Mouse (Mus musculus) stomach, postnatal 0 days (tissue): ENCODE measurements around the gene Tmem190. TPM values are rescaled to one million over a fixed set of nuclear protein-coding genes. Genes with fewer than 3 reads are reported as not detected.

Experiments used
- ATAC-seq: fragments of 200-750 bp; cut with Nextera tagmentation; 2 replicates; pipeline ENCODE4 v1.8.0; 2017; ENCODE audit not compliant: low FRiP score, low TSS enrichment
- DNase-seq: peaks from one replicate; pipeline ENCODE4 v3.0.0-alpha.2; 2016; ENCODE audit warnings: low spot score
- H3K27ac ChIP-seq: fragments of 300-500 bp; sonication (generic); replicated peaks from 2 replicates; pipeline ENCODE4 v1.5.1; 2014; ENCODE audit warnings: mild to moderate bottlenecking, control low read depth
- H3K27me3 ChIP-seq: fragments of 300-500 bp; sonication (generic); 2 replicates; pipeline ENCODE4 v1.6.1; 2014; ENCODE audit warnings: low read length; ENCODE audit not compliant: control insufficient read depth, insufficient read depth
- H3K36me3 ChIP-seq: fragments of 300-500 bp; sonication (generic); 2 replicates; pipeline ENCODE4 v1.6.1; 2014; ENCODE audit warnings: low read length, mixed read lengths; ENCODE audit not compliant: control insufficient read depth, insufficient read depth
- H3K4me1 ChIP-seq: fragments of 300-500 bp; sonication (generic); replicated peaks from 2 replicates; pipeline ENCODE4 v1.6.1; 2014; ENCODE audit warnings: antibody characterized with exemption; ENCODE audit not compliant: control insufficient read depth, insufficient read depth
- H3K4me2 ChIP-seq: fragments of 300-500 bp; sonication (generic); replicated peaks from 2 replicates; pipeline ENCODE4 v1.6.1; 2014; ENCODE audit warnings: low read depth, mild to moderate bottlenecking, control low read depth, moderate library complexity
- H3K4me3 ChIP-seq: fragments of 300-500 bp; sonication (generic); 2 replicates; pipeline ENCODE4 v1.5.1; 2014; ENCODE audit warnings: low read depth, low read length, control low read depth
- H3K9ac ChIP-seq: fragments of 300-500 bp; sonication (generic); 2 replicates; pipeline ENCODE4 v1.6.1; 2014; ENCODE audit warnings: mild to moderate bottlenecking, low read length, control low read depth, mixed read lengths
- H3K9me3 ChIP-seq: fragments of 300-500 bp; sonication (generic); 2 replicates; pipeline ENCODE4 v1.6.1; 2016; ENCODE audit warnings: low read length; ENCODE audit not compliant: control insufficient read depth
- CTCF ChIP-seq: IDR thresholded peaks from 2 replicates; pipeline ENCODE4 v1.5.1; 2016; ENCODE audit warnings: antibody characterized with exemption, low read depth, mild to moderate bottlenecking, moderate library complexity
- EP300 ChIP-seq: optimal IDR thresholded peaks from 2 replicates; pipeline ENCODE3; 2016; ENCODE audit warnings: antibody characterized with exemption
- WGBS: fragments of 180-500 bp; shearing (Covaris S2); extraction: QIAGEN DNeasy Blood & Tissue Kit; methylation state at CpG from one replicate; pipeline ENCODE4 v1.1.7; 2014; 5-methylcytosine and 5-hydroxymethylcytosine counted together
- polyA plus RNA-seq: library from polyadenylated mRNA; unstranded; fragments of >200 nt; fragmentation: Nextera tagmentation; extraction: Ambion mirVana; gene quantifications from 2 replicates; pipeline ENCODE4 v1.2.1, GENCODE M21; 2015

Gene Tmem190
- polyA plus RNA-seq, 1 experiment from 2014 or later, result 0.80 TPM

- ATAC-seq (peak; percentile 70), DNase-seq (peak; percentile 69)
- Histone ChIP-seq H3K27me3 (no peaks in the 10 kb centered on the region), H3K9ac (peak overlapping the region; percentile 53), H3K4me2 (peak overlapping the region; percentile 70), H3K36me3 (no peaks in the 10 kb centered on the region), H3K27ac (no peak overlapping the region), H3K4me1 (0 out of 2 replicates have a peak, but pooled peaks cover 3% of the 10 kb centered on the region), H3K9me3 (no peaks in the 10 kb centered on the region), H3K4me3 (peak overlapping the region; percentile 43)
- no peak for TF ChIP-seq CTCF
- TF ChIP-seq EP300, result no peak
- under 1% methylated on average over 29 of the region's 56 CpGs for WGBS
These were observed 5.6 kb upstream of the Tmem190 start for GRCm38 (mm10) chr7:4776861-4777830.

GRCm38 (mm10) chr7:4777851-4778637 lies 4.7 kb upstream of the Tmem190 start:
- no peak overlapping the region for H3K4me2 ChIP-seq

GRCm38 (mm10) chr7:4779921-4780320 lies 2.8 kb upstream of the Tmem190 start:
- Histone ChIP-seq H3K36me3 (no peaks in the 10 kb centered on the region), H3K4me2 (no peak overlapping the region), H3K9me3 (no peaks in the 10 kb centered on the region), H3K27ac (no peak overlapping the region), H3K4me1 (0 out of 2 replicates have a peak, but pooled peaks cover 3% of the 10 kb centered on the region), H3K4me3 (no peak overlapping the region), H3K9ac (no peak overlapping the region), H3K27me3 (no peaks in the 10 kb centered on the region)
- TF ChIP-seq EP300 (no peak), CTCF (no peak)
- DNase-seq (no peak), ATAC-seq (no peak)
- WGBS, result 28% methylated on average over 5 of the region's 5 CpGs

More at GRCm38 (mm10) chr7:4777851-4778637, 4.7 kb upstream of the Tmem190 start:
- H3K9me3 ChIP-seq, result no peaks in the 10 kb centered on the region
- ATAC-seq, result no peak
- 5% methylated on average over 15 of the region's 20 CpGs for WGBS
- 0 out of 2 replicates have a peak, but pooled peaks cover 3% of the 10 kb centered on the region for H3K4me1 ChIP-seq
- no peak overlapping the region for H3K27ac ChIP-seq
- TF ChIP-seq EP300 (no peak), CTCF (no peak)
- no peak overlapping the region for H3K4me3 ChIP-seq
- H3K27me3 ChIP-seq, result no peaks in the 10 kb centered on the region
- H3K9ac ChIP-seq, result no peak overlapping the region
- DNase-seq, result no peak
- no peaks in the 10 kb centered on the region for H3K36me3 ChIP-seq

- Histone ChIP-seq H3K9ac (no peak overlapping the region), H3K27ac (no peak overlapping the region), H3K4me2 (no peak overlapping the region), H3K9me3 (no peaks in the 10 kb centered on the region), H3K36me3 (no peaks in the 10 kb centered on the region), H3K4me3 (no peak overlapping the region), H3K4me1 (0 out of 2 replicates have a peak, but pooled peaks cover under 1% of the 10 kb centered on the region), H3K27me3 (no peaks in the 10 kb centered on the region)
- ATAC-seq (no peak), DNase-seq (no peak)
- TF ChIP-seq CTCF, result no peak
- 40% methylated on average over 3 of the region's 3 CpGs for WGBS
These were observed 607 bp upstream of the Tmem190 start for GRCm38 (mm10) chr7:4782130-4782529.

GRCm38 (mm10) chr7:4783667-4784268 lies 1.0 kb downstream of the Tmem190 start:
- 81% methylated on average over 14 of the region's 14 CpGs for WGBS
- no peaks in the 10 kb centered on the region for H3K9me3 ChIP-seq
- TF ChIP-seq EP300, result no peak
- no peak for TF ChIP-seq CTCF
- no peak overlapping the region for H3K9ac ChIP-seq
- H3K36me3 ChIP-seq, result no peaks in the 10 kb centered on the region
- H3K4me1 ChIP-seq, result no peaks in the 10 kb centered on the region; the same call in 1 of the 2 replicates
- no peak overlapping the region for H3K27ac ChIP-seq
- H3K4me3 ChIP-seq, result no peak overlapping the region
- no peak overlapping the region for H3K4me2 ChIP-seq
- DNase-seq, result no peak
- ATAC-seq, result no peak
- H3K27me3 ChIP-seq, result no peaks in the 10 kb centered on the region
